Mouse (Mus musculus) heart, adult 2 months (tissue): ENCODE measurements around the gene H2-M5.

Source experiments
- CTCF ChIP-seq: fragments of 200-600 bp; IDR thresholded peaks from 2 replicates; pipeline ENCODE4 v1.8.1; 2022; ENCODE audit warnings: antibody characterized with exemption, mild to moderate bottlenecking, moderate library complexity
- EP300 ChIP-seq: fragments of 200-500 bp; IDR thresholded peaks from 2 replicates; pipeline ENCODE4 v1.6.1; 2011; ENCODE audit warnings: low read depth, low read length, control low read depth; ENCODE audit not compliant: insufficient read depth
- POLR2A ChIP-seq: fragments of 200-500 bp; IDR thresholded peaks from 2 replicates; pipeline ENCODE4 v1.6.1; 2011; ENCODE audit warnings: mild to moderate bottlenecking, low read depth, low read length, control low read depth; ENCODE audit not compliant: insufficient read depth

DNA sequence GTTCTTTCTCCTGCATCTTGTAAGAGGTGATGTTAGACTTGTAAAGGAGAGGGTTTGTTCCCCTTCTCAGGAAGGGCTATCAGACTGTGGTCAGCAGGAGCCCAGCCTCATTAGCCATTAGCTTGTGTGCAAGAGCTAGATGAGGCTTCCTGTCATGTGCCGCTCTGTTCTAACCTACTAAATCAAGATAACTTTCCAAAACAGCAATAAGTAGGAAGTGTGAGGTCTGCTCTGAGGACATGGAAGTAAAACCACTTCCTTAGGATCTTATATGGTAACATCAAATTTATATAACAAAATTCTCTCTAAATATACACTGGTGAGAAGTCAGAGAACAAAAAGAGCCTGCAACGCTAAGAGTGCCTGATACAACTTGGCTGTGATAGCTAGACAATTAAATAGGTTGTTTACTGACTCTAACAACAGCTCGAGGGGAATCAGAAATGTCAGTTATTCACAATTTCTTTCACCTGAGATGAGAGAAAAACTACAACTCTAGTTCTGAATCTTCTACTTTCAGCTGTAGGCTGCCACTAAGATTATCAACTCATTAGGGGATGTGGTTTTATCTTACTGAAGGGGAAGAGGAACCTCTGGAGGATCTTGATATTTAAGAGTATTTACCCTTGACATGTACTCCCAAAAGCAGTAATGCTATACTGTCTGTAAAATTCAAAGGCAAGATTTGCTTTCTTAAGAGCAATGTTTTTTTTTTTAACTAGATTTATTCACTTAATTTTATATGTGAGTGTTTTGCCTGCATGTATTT is 3.2 kb upstream of the H2-M5 start:
- TF ChIP-seq EP300: no peak
- no peak for TF ChIP-seq CTCF
- TF ChIP-seq POLR2A: no peak
